Mouse (Mus musculus) bone marrow macrophage, adult 2 months (primary cell): ENCODE data around the gene Thoc3. TPM values are rescaled to one million over a fixed set of nuclear protein-coding genes. Genes with fewer than 3 reads are reported as not detected.

Experiments used
- H3K27ac ChIP-seq: 2 replicates; pipeline ENCODE4 v1.5.1; 2012; ENCODE audit warnings: low read depth, low read length; ENCODE audit not compliant: insufficient read depth
- H3K4me1 ChIP-seq: 2 replicates; pipeline ENCODE4 v1.6.1; 2012; ENCODE audit warnings: low read length; ENCODE audit not compliant: control insufficient read depth, insufficient read depth
- H3K4me3 ChIP-seq: 2 replicates; pipeline ENCODE4 v1.5.1; 2012; ENCODE audit warnings: mild to moderate bottlenecking, low read length, moderate library complexity; ENCODE audit not compliant: insufficient read depth
- CTCF ChIP-seq: IDR thresholded peaks from 2 replicates; pipeline ENCODE4 v1.5.1; 2012; ENCODE audit warnings: low read depth, mild to moderate bottlenecking, low read length, moderate library complexity
- POLR2A ChIP-seq: IDR thresholded peaks from 2 replicates; pipeline ENCODE4 v1.6.1; 2012; ENCODE audit warnings: mild to moderate bottlenecking, low read depth, low read length, borderline replicate concordance
- polyA plus RNA-seq: library from polyadenylated mRNA; stranded (reverse); fragments of >200 nt; gene quantifications from 2 replicates; pipeline ENCODE4 v1.2.4, GENCODE M21; 2012; ENCODE audit not compliant: missing spikeins, insufficient read depth, insufficient read length

The Thoc3 gene
- polyA plus RNA-seq, 1 experiment, result 18.2 TPM

DNA sequence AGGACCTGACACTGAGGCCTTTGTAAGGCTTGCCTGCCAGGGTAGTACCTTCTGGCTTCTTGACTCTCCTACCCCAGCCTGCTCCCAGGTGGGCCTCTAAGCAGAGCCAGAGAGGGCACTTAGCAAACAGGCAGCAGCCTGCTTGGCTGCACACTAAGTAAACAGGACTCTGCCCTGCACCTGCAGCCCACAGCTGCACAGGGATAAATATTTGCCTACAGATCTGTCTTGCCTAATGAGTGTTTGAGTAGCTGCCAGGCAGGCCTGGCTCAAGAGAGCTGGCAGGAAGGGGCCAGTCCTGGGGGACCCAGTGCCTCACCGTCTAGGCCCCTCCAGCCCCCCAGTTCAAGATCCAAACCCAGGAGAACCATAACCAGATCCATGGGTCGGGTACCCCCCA lies 43.4 kb downstream of the Thoc3 start:
- H3K27ac ChIP-seq, result no peak overlapping the region
- TF ChIP-seq POLR2A, result no peak
- no peak for TF ChIP-seq CTCF
- no peak overlapping the region for H3K4me3 ChIP-seq
- H3K4me1 ChIP-seq, result no peaks in the 10 kb centered on the region

- H3K27ac ChIP-seq, result no peak overlapping the region
- no peaks in the 10 kb centered on the region for H3K4me1 ChIP-seq
- TF ChIP-seq CTCF (no peak), POLR2A (no peak)
- no peak overlapping the region for H3K4me3 ChIP-seq
These were observed 48.4 kb downstream of the Thoc3 start for GRCm38 (mm10) chr13:54420226-54420625.

- no peaks in the 10 kb centered on the region for H3K4me1 ChIP-seq
- H3K27ac ChIP-seq, result no peak overlapping the region
- H3K4me3 ChIP-seq, result no peak overlapping the region
- TF ChIP-seq CTCF (no peak), POLR2A (no peak)
These were observed 49.8 kb downstream of the Thoc3 start for GRCm38 (mm10) chr13:54418781-54419327.

GRCm38 (mm10) chr13:54415059-54415458 lies 53.6 kb downstream of the Thoc3 start:
- Histone ChIP-seq H3K4me3 (no peak overlapping the region), H3K4me1 (no peaks in the 10 kb centered on the region), H3K27ac (no peak overlapping the region)
- TF ChIP-seq POLR2A (no peak), CTCF (no peak)

DNA sequence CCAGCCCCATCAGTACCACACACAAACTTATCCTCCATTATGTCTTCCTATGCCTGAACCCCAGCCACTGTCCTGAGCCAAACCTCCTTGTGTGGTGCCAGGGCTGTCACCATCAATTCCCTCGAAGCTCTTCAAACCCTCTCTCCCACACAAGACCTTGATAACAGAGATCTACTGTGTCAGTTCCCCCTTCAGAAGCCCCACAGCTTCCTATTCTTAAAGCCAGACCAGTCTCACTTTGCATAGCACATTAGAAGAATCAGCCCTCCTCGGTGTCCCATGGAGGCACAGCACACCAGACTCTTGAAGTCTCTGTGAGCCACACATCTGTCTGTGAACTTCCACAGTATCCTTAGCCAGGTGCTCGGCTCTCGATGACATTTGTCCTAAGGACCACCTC lies 55.9 kb downstream of the Thoc3 start:
- no peak overlapping the region for H3K27ac ChIP-seq

DNA sequence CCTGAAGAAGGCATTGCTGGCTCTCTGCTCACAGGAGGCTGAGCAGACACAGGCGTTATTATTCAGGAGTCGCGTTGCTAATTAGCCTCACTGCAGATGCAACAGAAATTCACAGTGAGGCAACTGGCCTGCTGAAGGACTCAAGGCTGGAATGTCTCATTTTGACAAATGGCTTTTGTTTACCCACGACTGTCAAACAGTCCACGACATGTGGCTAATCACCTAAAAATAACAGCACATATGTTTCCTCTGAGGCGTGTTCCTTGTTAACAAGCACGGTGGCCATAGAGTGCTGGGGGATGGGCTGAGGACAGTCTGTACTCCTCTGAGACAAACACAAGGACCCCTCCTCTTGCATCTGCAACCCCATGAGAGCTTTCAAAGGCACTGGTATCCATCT lies 56.4 kb downstream of the Thoc3 start:
- Histone ChIP-seq H3K4me1 (no peaks in the 10 kb centered on the region), H3K27ac (no peak overlapping the region), H3K4me3 (no peak overlapping the region)
- TF ChIP-seq CTCF (no peak), POLR2A (no peak)

More for the DNA sequence above, 55.9 kb downstream of the Thoc3 start:
- Histone ChIP-seq H3K4me3 (no peak overlapping the region), H3K4me1 (no peaks in the 10 kb centered on the region)
- TF ChIP-seq CTCF, result no peak
- TF ChIP-seq POLR2A, result no peak

DNA sequence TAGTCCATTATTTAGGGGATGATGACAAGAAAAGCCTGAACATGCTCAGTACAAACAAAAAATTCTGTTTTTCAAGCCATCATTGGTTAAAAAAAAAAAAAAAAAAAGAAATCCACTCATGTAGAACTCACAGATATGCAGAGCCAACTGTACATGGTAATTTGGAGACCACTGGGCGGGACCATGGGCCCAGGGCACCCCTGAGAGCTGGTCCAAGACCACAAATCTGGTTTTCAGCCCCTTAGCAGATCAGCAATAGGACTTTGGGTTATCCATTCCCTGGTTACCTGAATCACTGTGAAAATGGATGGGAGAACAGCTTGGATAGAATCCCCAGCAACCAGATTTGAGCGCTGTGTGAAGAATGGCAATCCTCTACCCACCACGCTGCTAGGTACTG lies 57.0 kb downstream of the Thoc3 start:
- TF ChIP-seq POLR2A, result no peak
- TF ChIP-seq CTCF, result no peak
- Histone ChIP-seq H3K27ac (no peak overlapping the region), H3K4me1 (no peaks in the 10 kb centered on the region), H3K4me3 (no peak overlapping the region)

Other genes with a start within 250 kb of the Thoc3 start
- 0.16 TPM in 1 of 2 replicates, not detected in the other for gene Cplx2, start 97.5 kb downstream of the Thoc3 start, polyA plus RNA-seq
- 3.6 and 4.3 TPM in 2 replicates for gene Simc1, start 34.9 kb upstream of the Thoc3 start, polyA plus RNA-seq
- gene 4833439L19Rik, start 96.6 kb upstream of the Thoc3 start, polyA plus RNA-seq, result 48.5 and 49.2 TPM in 2 replicates
- 44.0 and 45.7 TPM in 2 replicates for gene Arl10, start 106.2 kb upstream of the Thoc3 start, polyA plus RNA-seq
- gene Nop16, start 121.2 kb upstream of the Thoc3 start, polyA plus RNA-seq, result 18.0 and 19.3 TPM in 2 replicates
- 149 and 158 TPM in 2 replicates for gene Higd2a, start 121.4 kb upstream of the Thoc3 start, polyA plus RNA-seq
- gene Cltb, start 142.5 kb upstream of the Thoc3 start, polyA plus RNA-seq, result 35.5 and 43.2 TPM in 2 replicates
- gene Faf2, start 152.9 kb upstream of the Thoc3 start, polyA plus RNA-seq, result 40.8 and 49.9 TPM in 2 replicates
- 87.3 and 96.2 TPM in 2 replicates for gene Rnf44, start 225.1 kb upstream of the Thoc3 start, polyA plus RNA-seq
- gene Cdhr2, start 232.6 kb upstream of the Thoc3 start, polyA plus RNA-seq, result not detected in 2 replicates